ENCODE assay signal across 27 mouse cellular contexts in genomic region chr11:86979799-86980198, GRCm38 (mm10). TPM values are rescaled to one million over a fixed set of nuclear protein-coding genes. Genes with fewer than 3 reads are reported as not detected.
DNase-seq lines count a peak whose midpoint lies in the region; ATAC-seq and TF ChIP-seq lines count a peak whose summit lies in the region.
"Had no signal": no experiment of that assay in that cellular context is flagged by ENCODE, and none has a peak within 500 bp of the region (broad histone marks: within the 10 kb centered on the region; RNA-seq: fewer than 3 reads in every experiment).

No protein-coding gene starts in this region.

- peak; percentile 63 for DNase-seq in adrenal gland, adult 2 months
- no peak for DNase-seq in adrenal gland, postnatal 10 days
- no peak for DNase-seq in limb, embryonic 10.5 days (ENCODE audit: low spot score)
- peak; percentile 78 for DNase-seq in lung, postnatal 0 days (ENCODE audit: low spot score)
- no peak for DNase-seq in lung, adult 18-20 months
- peak; percentile 40 for DNase-seq in adipocyte (ENCODE audit: low spot score)
- no peak for DNase-seq in cerebellum, postnatal 25 days
- DNase-seq: cerebellum, adult 11 months; cerebellum, adult 9-11 months; cerebellum, postnatal 36 days; embryo, embryonic 11 days; gastrocnemius, postnatal 10 days; gastrocnemius, postnatal 36 days; heart, adult 2 months; heart, postnatal 14 days; heart, postnatal 4 days had no signal

- H3K4me2 ChIP-seq in limb, embryonic 12.5 days: no peak overlapping the region
- no peak overlapping the region for H3K4me2 ChIP-seq in lung, postnatal 0 days (replicated peaks; ENCODE audit: low read depth, low read length)
- H3K4me2 ChIP-seq: embryonic facial prominence, embryonic 13.5 days; forebrain, embryonic 13.5 days; heart, embryonic 13.5 days; hindbrain, embryonic 14.5 days had no signal

- no peaks in the 10 kb centered on the region for H3K27me3 ChIP-seq in limb, embryonic 12.5 days
- no peaks in the 10 kb centered on the region for H3K27me3 ChIP-seq in limb, embryonic 10.5 days (ENCODE audit: low read depth, poor library complexity, severe bottlenecking)
- H3K27me3 ChIP-seq in lung, postnatal 0 days (replicated peaks; ENCODE audit: insufficient read depth, low read length): no peaks in the 10 kb centered on the region
- H3K27me3 ChIP-seq: embryonic facial prominence, embryonic 13.5 days; forebrain, embryonic 13.5 days; heart, embryonic 13.5 days had no signal

- 0 out of 2 replicates have a peak overlapping the region, but pooled peaks have one; percentile 4 for H3K27ac ChIP-seq in limb, embryonic 12.5 days
- H3K27ac ChIP-seq in limb, embryonic 10.5 days: no peak overlapping the region
- H3K27ac ChIP-seq in lung, postnatal 0 days (ENCODE audit: low read length): no peak overlapping the region
- H3K27ac ChIP-seq: embryonic facial prominence, embryonic 10.5 days; forebrain, embryonic 13.5 days; heart, adult 2 months; hindbrain, embryonic 14.5 days; hindbrain, postnatal 0 days had no signal

- peaks cover 10% of the 10 kb centered on the region for H3K36me3 ChIP-seq in limb, embryonic 12.5 days
- H3K36me3 ChIP-seq in limb, embryonic 10.5 days: no peaks in the 10 kb centered on the region
- no peaks in the 10 kb centered on the region for H3K36me3 ChIP-seq in lung, postnatal 0 days (ENCODE audit: insufficient read depth, low read length)

- H3K9ac ChIP-seq in limb, embryonic 12.5 days (replicated peaks): no peak overlapping the region
- no peak overlapping the region for H3K9ac ChIP-seq in lung, postnatal 0 days (replicated peaks; ENCODE audit: low read depth)
- H3K9ac ChIP-seq: embryonic facial prominence, embryonic 13.5 days; forebrain, embryonic 13.5 days; heart, embryonic 13.5 days; hindbrain, embryonic 14.5 days had no signal

- no peaks in the 10 kb centered on the region for H3K9me3 ChIP-seq in limb, embryonic 12.5 days
- H3K9me3 ChIP-seq in limb, embryonic 10.5 days (replicated peaks): no peaks in the 10 kb centered on the region
- H3K9me3 ChIP-seq in lung, postnatal 0 days (ENCODE audit: low read length): no peaks in the 10 kb centered on the region
- H3K9me3 ChIP-seq: embryonic facial prominence, embryonic 10.5 days; embryonic facial prominence, embryonic 13.5 days; forebrain, embryonic 13.5 days; heart, embryonic 10.5 days; heart, embryonic 13.5 days had no signal

- no peak for TF ChIP-seq CTCF in lung, postnatal 0 days (IDR thresholded peaks at IDR 0.05)

- no peak for TF ChIP-seq EP300 in lung, postnatal 0 days (IDR thresholded peaks at IDR 0.05)

- no peak overlapping the region for H3K4me3 ChIP-seq in limb, embryonic 12.5 days (replicated peaks)
- H3K4me3 ChIP-seq in limb, embryonic 10.5 days: no peak overlapping the region
- H3K4me3 ChIP-seq in lung, postnatal 0 days (ENCODE audit: low read depth, low read length): no peak overlapping the region
- H3K4me3 ChIP-seq: embryonic facial prominence, embryonic 10.5 days; embryonic facial prominence, embryonic 13.5 days; erythroblast, embryonic 14.5 days; forebrain, embryonic 13.5 days; heart, adult 2 months; heart, embryonic 10.5 days; heart, embryonic 13.5 days had no signal

- no peak for ATAC-seq in limb, embryonic 12.5 days (ENCODE audit: insufficient number of reproducible peaks, insufficient read depth, low FRiP score, low TSS enrichment, low read depth)
- ATAC-seq in lung, postnatal 0 days: peak; percentile 33; the same call in 1 of the 2 replicates
- ATAC-seq: activated CD4-positive, CD25-positive, alpha-beta regulatory T cell, adult 4 months; forebrain, embryonic 13.5 days; forebrain, embryonic 16.5 days; hindbrain, postnatal 0 days had no signal

- 87% methylated on average over 7 of the region's 7 CpGs for WGBS in limb, embryonic 12.5 days
- WGBS in limb, embryonic 10.5 days: 91% methylated on average over 7 of the region's 7 CpGs
- WGBS in lung, postnatal 0 days: 58% methylated on average over 7 of the region's 7 CpGs

- peaks cover 25% of the 10 kb centered on the region for H3K4me1 ChIP-seq in limb, embryonic 12.5 days (replicated peaks)
- H3K4me1 ChIP-seq in limb, embryonic 10.5 days: peaks cover 6% of the 10 kb centered on the region
- peaks cover 3% of the 10 kb centered on the region; the same call in 1 of the 2 replicates for H3K4me1 ChIP-seq in lung, postnatal 0 days (ENCODE audit: insufficient read depth, low read depth, low read length)

RNA-seq across cellular contexts. Expression of gene Ypel2, which starts 13.7 kb away (rescaled TPM):
- total RNA-seq in adrenal gland, adult 2 months (2021): 10 to 100 TPM; 21.6 to 32.2 TPM
- 13.1 and 16.2 TPM in 2 replicates for polyA plus RNA-seq in adrenal gland, adult 2 months (2012; rRNA removed)
- total RNA-seq in adrenal gland, postnatal 10 days (2021): 10 to 100 TPM; 16.1 to 28.3 TPM
- polyA plus RNA-seq in limb, embryonic 12.5 days (2016; fragmentation: Nextera tagmentation; extraction: Ambion mirVana): 9.8 and 10.5 TPM in 2 replicates
- polyA plus RNA-seq in limb, embryonic 10.5 days (2016; fragmentation: Nextera tagmentation; extraction: Ambion mirVana): 3.0 and 5.5 TPM in 2 replicates
- polyA plus RNA-seq in lung, postnatal 0 days (2015; fragmentation: Nextera tagmentation; extraction: Ambion mirVana): 8.5 and 9.5 TPM in 2 replicates

Comparison
In these comparisons a context has a peak if more than half of its experiments do, and no peak if none do; other contexts are left out.
1. DNase-seq: peak in adrenal gland, adult 2 months (single experiment), lung, postnatal 0 days (single experiment) and adipocyte (single experiment); none in adrenal gland, postnatal 10 days (single experiment), limb, embryonic 10.5 days (single experiment), lung, adult 18-20 months (0 of 2) and cerebellum, postnatal 25 days (0 of 2).